Comparison of ENCODE assay signal across 21 mouse cellular contexts in the genomic region with DNA sequence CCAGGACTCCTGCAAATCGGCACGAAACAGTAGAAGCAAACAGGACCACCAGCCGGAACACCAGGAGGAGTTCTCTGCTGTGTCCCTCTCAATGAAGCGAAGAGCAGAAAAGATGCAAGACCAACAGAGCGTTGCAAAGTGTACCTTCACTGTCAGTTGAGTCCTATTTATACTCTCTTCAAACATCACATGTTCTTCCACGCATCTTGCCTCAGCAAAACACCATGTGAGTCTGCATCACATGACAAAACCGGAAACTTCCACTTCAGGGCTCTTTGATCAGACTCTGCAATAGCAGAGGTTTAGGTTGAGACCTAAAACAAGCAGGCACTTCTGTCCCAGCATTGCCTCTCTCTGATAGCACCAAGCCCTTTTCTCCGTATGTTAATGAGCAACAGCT. TPM values are rescaled to one million over a fixed set of nuclear protein-coding genes. Genes with fewer than 3 reads are reported as not detected.
DNase-seq lines count a peak whose midpoint lies in the region; ATAC-seq and TF ChIP-seq lines count a peak whose summit lies in the region.
"Had no signal": no experiment of that assay in that cellular context is flagged by ENCODE, and none has a peak within 500 bp of the region (broad histone marks: within the 10 kb centered on the region; RNA-seq: fewer than 3 reads in every experiment).

No protein-coding gene starts in this region.

- TF ChIP-seq EP300 in CH12.LX (IDR thresholded peaks at IDR 0.05; ENCODE audit: low read length), result 0 out of 2 replicates have a peak, but pooled peaks have one; percentile 24

- no peaks in the 10 kb centered on the region for H3K27me3 ChIP-seq in CH12.LX (replicated peaks)
- peaks cover 9% of the 10 kb centered on the region for H3K27me3 ChIP-seq in myocyte (ENCODE audit: control insufficient read depth, insufficient read depth, insufficient read length)
- H3K27me3 ChIP-seq in hindbrain, embryonic 14.5 days (ENCODE audit: control insufficient read depth, insufficient read depth, low read length), result no peaks in the 10 kb centered on the region

- no peak overlapping the region for H3K9ac ChIP-seq in CH12.LX (ENCODE audit: insufficient read depth, low read depth)
- H3K9ac ChIP-seq in hindbrain, embryonic 14.5 days, result no peak overlapping the region
- H3K9ac ChIP-seq: hindbrain, embryonic 13.5 days had no signal

- no peak for TF ChIP-seq CTCF in CH12.LX (conservative IDR thresholded peaks at IDR 0.05 in 1 of 2, IDR thresholded peaks at IDR 0.05 in 1 of 2; ENCODE audit: low read depth in 2 of 2, low read length in 2 of 2)

- peak; percentile 19 for DNase-seq in thymus, postnatal 0 days (ENCODE audit: low spot score)
- DNase-seq in thymus, postnatal 4 days, result no peak
- DNase-seq in CH12.LX (ENCODE audit: extremely low read depth), result peak; percentile 51
- no peak for DNase-seq in testis, postnatal 10 days (ENCODE audit: low spot score)
- DNase-seq in MN1 (ENCODE audit: low spot score), result no peak
- no peak for DNase-seq in hindbrain, embryonic 14.5 days (ENCODE audit: low spot score)
- DNase-seq: adrenal gland, postnatal 14 days; cerebellum, adult 11-12 months; cerebellum, postnatal 10 days; gastrocnemius, postnatal 25 days; kidney, adult 18-20 months; layer of hippocampus, postnatal 36 days; retina, postnatal 1 day; right cerebral cortex, postnatal 25 days had no signal

- peaks cover 0 to 13% of the 10 kb centered on the region in 2 experiments; a peak in 2 of 4 replicates for H3K4me1 ChIP-seq in CH12.LX (ENCODE audit: control insufficient read depth in 1 of 2, insufficient read depth in 2 of 2)
- H3K4me1 ChIP-seq in hindbrain, embryonic 14.5 days (replicated peaks; ENCODE audit: control insufficient read depth, insufficient read depth, low read length), result no peaks in the 10 kb centered on the region
- H3K4me1 ChIP-seq: embryonic facial prominence, embryonic 10.5 days; hindbrain, embryonic 13.5 days had no signal

- H3K4me2 ChIP-seq in CH12.LX (ENCODE audit: insufficient read depth, low read depth, poor library complexity, severe bottlenecking) (peak overlapping the region; percentile 5; the same call in 1 of the 2 replicates), myocyte (ENCODE audit: low read depth) (no peak overlapping the region)
- no peak overlapping the region for H3K4me2 ChIP-seq in hindbrain, embryonic 14.5 days (replicated peaks)
- H3K4me2 ChIP-seq: hindbrain, embryonic 13.5 days had no signal

- dilution Hi-C loops in CH12.LX (cut with MboI; ENCODE audit: extremely low pct_ligation_motif_present, extremely low pct_unique_long_range_greater_than_20kb, low sequenced_read_pairs), result no loop called here

- in situ Hi-C loops in CH12.LX (cut with MboI; ENCODE audit: low pct_ligation_motif_present, low pct_unique_long_range_greater_than_20kb, low sequenced_read_pairs), result loop anchor here (25.0 kb wide), 1 partner anchor 1224 kb away; no protein-coding TSS in a partner anchor

- ATAC-seq in hindbrain, embryonic 14.5 days (ENCODE audit: low FRiP score), result no peak
- ATAC-seq: forebrain, embryonic 16.5 days; inflammation-experienced regulatory T-cells, adult 6 months had no signal

- no peaks in the 10 kb centered on the region for H3K79me2 ChIP-seq in CH12.LX (replicated peaks; ENCODE audit: control insufficient read depth, extremely low read depth, insufficient read depth, poor library complexity, severe bottlenecking)
- H3K79me2 ChIP-seq in myocyte (ENCODE audit: control insufficient read depth, insufficient read depth), result no peaks in the 10 kb centered on the region

- no peak for TF ChIP-seq POLR2A in CH12.LX (IDR thresholded peaks at IDR 0.05; ENCODE audit: low read depth, low read length)
- TF ChIP-seq POLR2A in myocyte (IDR thresholded peaks at IDR 0.05; ENCODE audit: insufficient read length, low read depth), result no peak

- 90% methylated on average over 8 of the region's 8 CpGs for whole genome bisulfite sequencing in hindbrain, embryonic 14.5 days

- peaks cover 3% of the 10 kb centered on the region for H3K9me3 ChIP-seq in CH12.LX (replicated peaks; ENCODE audit: low read length)
- no peaks in the 10 kb centered on the region for H3K9me3 ChIP-seq in hindbrain, embryonic 14.5 days (ENCODE audit: control insufficient read depth, low read length)
- H3K9me3 ChIP-seq: embryonic facial prominence, embryonic 10.5 days; hindbrain, embryonic 13.5 days; midbrain, embryonic 10.5 days had no signal

- no peak for TF ChIP-seq RAD21 in CH12.LX (IDR thresholded peaks at IDR 0.05; ENCODE audit: low read depth, low read length)

- no peak overlapping the region for H3K27ac ChIP-seq in CH12.LX (ENCODE audit: insufficient read depth, low read depth)
- H3K27ac ChIP-seq in hindbrain, embryonic 14.5 days, result no peak overlapping the region
- H3K27ac ChIP-seq: embryonic facial prominence, embryonic 10.5 days; hindbrain, embryonic 13.5 days; midbrain, embryonic 10.5 days; stomach, postnatal 0 days had no signal

- no peak overlapping the region for H3K4me3 ChIP-seq in CH12.LX (replicated peaks in 1 of 3; ENCODE audit: low read depth in 2 of 3, low read length in 2 of 3, poor library complexity in 1 of 3)
- H3K4me3 ChIP-seq in myocyte, result no peak overlapping the region
- H3K4me3 ChIP-seq in hindbrain, embryonic 14.5 days (replicated peaks; ENCODE audit: low read length), result no peak overlapping the region
- H3K4me3 ChIP-seq: embryonic facial prominence, embryonic 10.5 days; hindbrain, embryonic 13.5 days; midbrain, embryonic 10.5 days had no signal

- H3K36me3 ChIP-seq in CH12.LX (replicated peaks in 1 of 2; ENCODE audit: control insufficient read depth in 1 of 2, insufficient read depth in 1 of 2, low read length in 1 of 2) (no peaks in the 10 kb centered on the region), myocyte (ENCODE audit: control insufficient read depth, insufficient read depth) (no peaks in the 10 kb centered on the region)
- no peaks in the 10 kb centered on the region for H3K36me3 ChIP-seq in hindbrain, embryonic 14.5 days (replicated peaks; ENCODE audit: control insufficient read depth, insufficient read depth)
- H3K36me3 ChIP-seq: embryonic facial prominence, embryonic 10.5 days; hindbrain, embryonic 13.5 days; midbrain, embryonic 10.5 days had no signal

- H3ac ChIP-seq in myocyte (ENCODE audit: control insufficient read depth, insufficient read length), result no peak overlapping the region

TF ChIP-seq in CH12.LX, 34 proteins besides CTCF, POLR2A, EP300 and RAD21:
- TF ChIP-seq SIN3A (IDR thresholded peaks at IDR 0.05; ENCODE audit: low read length) (no peak), SMC3 (IDR thresholded peaks at IDR 0.05; ENCODE audit: low read depth, low read length) (no peak), ETS1 (conservative IDR thresholded peaks at IDR 0.05; ENCODE audit: low read depth, low read length) (0 out of 2 replicates have a peak, but pooled peaks have one; percentile 9), TBP (conservative IDR thresholded peaks at IDR 0.05; ENCODE audit: low read depth, low read length) (peak; percentile 64; the same call in 1 of the 2 replicates), MEF2A (IDR thresholded peaks at IDR 0.05; ENCODE audit: borderline replicate concordance, low read depth, low read length) (0 out of 2 replicates have a peak, but pooled peaks have one; percentile 25), KAT2A (IDR thresholded peaks at IDR 0.05; ENCODE audit: insufficient replicate concordance, low read length) (no peak), BHLHE40 (IDR thresholded peaks at IDR 0.05; ENCODE audit: low read depth, low read length) (0 out of 2 replicates have a peak, but pooled peaks have one; percentile 19), MAX (IDR thresholded peaks at IDR 0.05; ENCODE audit: low read length) (0 out of 2 replicates have a peak, but pooled peaks have one; percentile 25), CHD2 (IDR thresholded peaks at IDR 0.05; ENCODE audit: low read length) (no peak), USF1 (IDR thresholded peaks at IDR 0.05; ENCODE audit: low read depth, low read length) (peak; percentile 53), MAFK (IDR thresholded peaks at IDR 0.05; ENCODE audit: insufficient replicate concordance, low read length) (no peak), RCOR1 (conservative IDR thresholded peaks at IDR 0.05; ENCODE audit: low read depth, low read length) (no peak), MXI1 (IDR thresholded peaks at IDR 0.05; ENCODE audit: low read depth, low read length) (no peak), USF2 (conservative IDR thresholded peaks at IDR 0.05; ENCODE audit: low read depth, low read length) (peak; percentile 65)
TF ChIP-seq in CH12.LX: peak in this region for 7.

TF ChIP-seq in myocyte, 11 proteins besides CTCF, POLR2A, EP300 and RAD21:
- TF ChIP-seq TCF12 (IDR thresholded peaks at IDR 0.05; ENCODE audit: insufficient read depth, poor library complexity, severe bottlenecking) (no peak), SRF (IDR thresholded peaks at IDR 0.05; ENCODE audit: control insufficient read depth, insufficient read length, low read depth) (no peak), POLR2AphosphoS2 (IDR thresholded peaks at IDR 0.05; ENCODE audit: insufficient read length, low read depth) (no peak), USF1 (IDR thresholded peaks at IDR 0.05; ENCODE audit: low read depth) (peak; percentile 13)

RNA-seq across cellular contexts. Expression of gene N4bp1, which starts 26.1 kb away (rescaled TPM):
- 4.6 and 5.7 TPM in 2 replicates for polyA plus RNA-seq in thymus, postnatal 0 days (2015; fragmentation: Nextera tagmentation; extraction: Ambion mirVana)
- total RNA-seq in CH12.LX (2012; rRNA removed) (12.8 and 12.9 TPM in 2 replicates), CH12.LX (2014; rRNA removed) (12.2 and 12.3 TPM in 2 replicates)
- polyA plus RNA-seq in CH12.LX (2012; ENCODE audit: insufficient read length, low read depth) (14.0 and 15.6 TPM in 2 replicates), myocyte (2012; fragmentation: generic; extraction: Trizol) (7.6 TPM)
- polyA plus RNA-seq in hindbrain, embryonic 14.5 days (2014; fragmentation: Nextera tagmentation; extraction: Ambion mirVana), result 11.0 and 11.8 TPM in 2 replicates

Comparison
In these comparisons a context has a peak if more than half of its experiments do, and no peak if none do; other contexts are left out.
1. DNase-seq: peak in thymus, postnatal 0 days (single experiment) and CH12.LX (single experiment); none in thymus, postnatal 4 days (single experiment), testis, postnatal 10 days (single experiment), MN1 (single experiment) and hindbrain, embryonic 14.5 days (single experiment).